Mouse (Mus musculus) mammary gland, adult 2 months (tissue): ENCODE data around the gene Strbp. TPM values are rescaled to one million over a fixed set of nuclear protein-coding genes. Genes with fewer than 3 reads are reported as not detected.

Experiments used
- polyA plus RNA-seq: library from polyadenylated mRNA; depleted of rRNA; stranded (reverse); fragments of >200 nt; gene quantifications from 2 replicates; pipeline ENCODE4 v1.2.3, GENCODE M21; 2012; ENCODE audit warnings: low replicate concordance; rRNA removed

Strbp gene
- 2.1 and 2.7 TPM in 2 replicates for polyA plus RNA-seq

DNA sequence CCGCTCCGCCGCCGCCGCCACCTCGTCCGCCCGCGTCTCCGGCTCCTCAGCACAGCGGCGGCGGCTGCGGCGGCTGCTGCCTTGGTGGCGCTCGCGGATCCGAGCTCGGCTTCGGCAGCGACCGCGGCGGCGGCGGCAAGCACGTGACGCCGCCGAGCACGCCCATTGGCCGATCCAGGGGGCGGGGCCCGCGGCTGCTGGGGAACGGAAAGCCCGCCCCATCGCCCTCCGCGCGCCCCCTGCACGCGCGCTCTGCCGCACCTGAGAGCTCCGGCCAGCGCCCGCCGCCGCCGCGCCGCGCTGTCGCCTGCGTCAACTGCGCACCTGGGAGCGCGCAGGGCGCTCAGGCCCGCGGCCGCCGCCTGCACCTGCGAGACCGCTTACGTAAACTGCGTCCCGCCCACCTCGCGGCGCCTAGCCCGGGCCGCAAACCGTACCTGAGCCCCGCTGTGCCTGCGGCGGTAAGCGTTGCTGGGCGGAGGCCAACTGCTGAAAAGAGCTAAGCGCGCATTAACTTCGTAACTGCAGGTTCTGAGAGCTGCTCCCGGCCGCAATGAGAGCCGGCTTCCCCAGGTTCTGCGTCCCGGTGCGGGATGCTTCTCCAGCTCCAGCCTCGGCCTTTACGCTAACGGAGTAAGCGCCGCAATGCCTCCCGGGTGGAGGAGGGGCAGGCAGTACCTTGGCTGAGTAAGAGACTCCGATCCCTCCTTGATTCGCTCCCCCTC lies at the start of gene Strbp:
TSS of gene Strbp (minus strand) at position 630 of the 725 bp plus-strand sequence.

DNA sequence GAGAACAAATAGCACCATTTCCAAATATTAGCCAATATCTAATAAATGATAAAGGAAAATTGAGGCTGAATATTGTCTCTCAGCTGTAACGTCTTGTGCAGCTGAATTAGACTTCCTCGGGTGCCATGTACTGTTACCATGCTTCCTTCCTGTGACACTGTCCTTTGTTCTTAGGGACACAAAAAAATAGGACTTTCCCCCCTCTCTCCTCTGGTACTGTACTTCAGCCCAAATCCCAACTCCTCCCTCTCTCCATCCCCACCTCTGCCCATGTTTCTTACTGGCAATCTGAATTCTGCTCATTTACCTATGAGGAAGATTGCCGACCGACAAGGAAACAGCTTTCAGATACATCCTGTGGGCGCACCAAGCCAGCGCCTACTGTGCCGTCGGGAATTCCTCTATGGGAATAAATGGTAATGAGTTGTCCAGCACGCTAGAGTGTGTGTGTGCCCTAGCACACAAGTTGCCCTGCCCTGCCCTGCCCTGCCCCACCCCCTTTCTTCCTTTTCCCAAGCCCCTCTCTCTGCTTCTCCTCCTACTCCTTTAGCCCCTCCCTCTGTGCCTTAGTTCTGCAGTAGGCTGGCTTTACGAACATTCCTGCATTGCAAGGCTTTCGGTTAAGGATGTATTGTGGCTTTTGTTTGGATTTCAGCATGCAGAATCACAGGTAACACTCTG lies 187.5 kb downstream of the Strbp start, which contains the start of gene Gpr21:
TSS of gene Gpr21 (plus strand) at position 303 of the 681 bp plus-strand sequence.

GRCm38 (mm10) chr2:37442611-37443591 lies 260.8 kb downstream of the Strbp start, which contains the start of the genes Zbtb26, Zbtb6 and Rabgap1:
Zbtb26 (minus strand) TSS chr2:37443135.
Zbtb6 (minus strand) TSS chr2:37443171.
Rabgap1 (plus strand) TSS chr2:37443279.

Other genes with a start within 250 kb of the Strbp start
- 0.19 and 0.47 TPM in 2 replicates for gene Gpr21, start 187.5 kb downstream of the Strbp start, polyA plus RNA-seq
- gene Crb2, start 72.4 kb upstream of the Strbp start, polyA plus RNA-seq: 0.04 and 0.11 TPM in 2 replicates